Mouse (Mus musculus): Measurements from ENCODE around the gene Cnfn.
"Not testable (repeated sequence)": the region's sequence is repeated elsewhere in the genome, so short reads cannot be mapped to it uniquely, and the experiment has no call there.

The Cnfn gene

GRCm38 (mm10) chr7:25367632-25368293 lies 1.8 kb downstream of the Cnfn start:
- no peak for DNase-seq (ENCODE audit: extremely low read depth, low read depth, low spot score)

- DNase-seq (ENCODE audit: extremely low read depth, low read depth, low spot score), result no peak
Observed at GRCm38 (mm10) chr7:25365937-25366625, 3.4 kb downstream of the Cnfn start.

- no peak for DNase-seq (ENCODE audit: extremely low read depth, low read depth, low spot score)
Observed at GRCm38 (mm10) chr7:25363632-25364031, 5.9 kb downstream of the Cnfn start.

GRCm38 (mm10) chr7:25363151-25363550 lies 6.4 kb downstream of the Cnfn start:
- no peak for DNase-seq (ENCODE audit: extremely low read depth, low read depth, low spot score)

- DNase-seq (ENCODE audit: extremely low read depth, low read depth, low spot score), result no peak
Observed at GRCm38 (mm10) chr7:25358721-25359206, 10.8 kb downstream of the Cnfn start.

GRCm38 (mm10) chr7:25348861-25349260 lies 20.7 kb downstream of the Cnfn start:
- no peak for DNase-seq (ENCODE audit: extremely low read depth, low read depth, low spot score)

- no peak for DNase-seq (ENCODE audit: extremely low read depth, low read depth, low spot score)
Observed at GRCm38 (mm10) chr7:25341000-25341784, 28.3 kb downstream of the Cnfn start.

- DNase-seq (ENCODE audit: extremely low read depth, low read depth, low spot score), result no peak
Observed at GRCm38 (mm10) chr7:25339329-25339728, 30.2 kb downstream of the Cnfn start.

GRCm38 (mm10) chr7:25334472-25334871 lies 35.1 kb downstream of the Cnfn start:
- no peak for DNase-seq (ENCODE audit: extremely low read depth, low read depth, low spot score)

- DNase-seq (ENCODE audit: extremely low read depth, low read depth, low spot score), result peak; percentile 14
Observed at GRCm38 (mm10) chr7:25333596-25334307, 35.8 kb downstream of the Cnfn start.

- DNase-seq (ENCODE audit: extremely low read depth, low read depth, low spot score), result no peak
Observed at GRCm38 (mm10) chr7:25326233-25326632, 43.3 kb downstream of the Cnfn start.

GRCm38 (mm10) chr7:25325431-25325830 lies 44.1 kb downstream of the Cnfn start:
- DNase-seq (ENCODE audit: extremely low read depth, low read depth, low spot score), result not testable (repeated sequence)

GRCm38 (mm10) chr7:25323219-25323618 lies 46.3 kb downstream of the Cnfn start:
- peak; percentile 66 for DNase-seq (ENCODE audit: extremely low read depth, low read depth, low spot score)

GRCm38 (mm10) chr7:25322058-25322484 lies 47.5 kb downstream of the Cnfn start:
- no peak for DNase-seq (ENCODE audit: extremely low read depth, low read depth, low spot score)

All from fat pad, adult 2 months (tissue).